Mouse (Mus musculus) embryonic facial prominence, embryonic 15.5 days (tissue): ENCODE measurements around the gene Traf3ip2. TPM values are rescaled to one million over a fixed set of nuclear protein-coding genes. Genes with fewer than 3 reads are reported as not detected.

ENCODE experiments used
- ATAC-seq: fragments of 200-750 bp; cut with Nextera tagmentation; 2 replicates; pipeline ENCODE4 v1.8.0; 2017; ENCODE audit warnings: low read depth, moderate TSS enrichment; ENCODE audit not compliant: insufficient number of reproducible peaks, low FRiP score, low TSS enrichment
- H3K27ac ChIP-seq: fragments of 300-500 bp; sonication (generic); replicated peaks from 2 replicates; pipeline ENCODE4 v1.5.1; 2015; ENCODE audit warnings: mild to moderate bottlenecking, inconsistent platforms
- H3K27me3 ChIP-seq: fragments of 300-500 bp; sonication (generic); 2 replicates; pipeline ENCODE4 v1.6.1; 2015; ENCODE audit warnings: inconsistent platforms
- H3K36me3 ChIP-seq: fragments of 300-500 bp; sonication (generic); 2 replicates; pipeline ENCODE4 v1.6.1; 2015; ENCODE audit warnings: mild to moderate bottlenecking, inconsistent platforms
- H3K4me1 ChIP-seq: fragments of 300-500 bp; sonication (generic); 2 replicates; pipeline ENCODE4 v1.6.1; 2015; ENCODE audit warnings: inconsistent platforms
- H3K4me2 ChIP-seq: fragments of 300-500 bp; sonication (generic); replicated peaks from 2 replicates; pipeline ENCODE4 v1.6.1; 2015; ENCODE audit warnings: mild to moderate bottlenecking, inconsistent platforms
- H3K4me3 ChIP-seq: fragments of 300-500 bp; sonication (generic); replicated peaks from 2 replicates; pipeline ENCODE4 v1.5.1; 2015; ENCODE audit warnings: mild to moderate bottlenecking, inconsistent platforms
- H3K9ac ChIP-seq: fragments of 300-500 bp; sonication (generic); 2 replicates; pipeline ENCODE4 v1.6.1; 2015; ENCODE audit warnings: inconsistent platforms
- H3K9me3 ChIP-seq: fragments of 300-500 bp; sonication (generic); replicated peaks from 2 replicates; pipeline ENCODE4 v1.6.1; 2016; ENCODE audit warnings: inconsistent platforms
- WGBS: fragments of 180-500 bp; shearing (Covaris S2); methylation state at CpG from one replicate; pipeline ENCODE4 v1.1.7; 2015; 5-methylcytosine and 5-hydroxymethylcytosine counted together
- polyA plus RNA-seq: library from polyadenylated mRNA; unstranded; fragments of >200 nt; fragmentation: Nextera tagmentation; extraction: Ambion mirVana; gene quantifications from 2 replicates; pipeline ENCODE4 v1.2.1, GENCODE M21; 2015

Traf3ip2 gene
- polyA plus RNA-seq, 1 experiment from 2014 or later = 22.2 TPM

DNA sequence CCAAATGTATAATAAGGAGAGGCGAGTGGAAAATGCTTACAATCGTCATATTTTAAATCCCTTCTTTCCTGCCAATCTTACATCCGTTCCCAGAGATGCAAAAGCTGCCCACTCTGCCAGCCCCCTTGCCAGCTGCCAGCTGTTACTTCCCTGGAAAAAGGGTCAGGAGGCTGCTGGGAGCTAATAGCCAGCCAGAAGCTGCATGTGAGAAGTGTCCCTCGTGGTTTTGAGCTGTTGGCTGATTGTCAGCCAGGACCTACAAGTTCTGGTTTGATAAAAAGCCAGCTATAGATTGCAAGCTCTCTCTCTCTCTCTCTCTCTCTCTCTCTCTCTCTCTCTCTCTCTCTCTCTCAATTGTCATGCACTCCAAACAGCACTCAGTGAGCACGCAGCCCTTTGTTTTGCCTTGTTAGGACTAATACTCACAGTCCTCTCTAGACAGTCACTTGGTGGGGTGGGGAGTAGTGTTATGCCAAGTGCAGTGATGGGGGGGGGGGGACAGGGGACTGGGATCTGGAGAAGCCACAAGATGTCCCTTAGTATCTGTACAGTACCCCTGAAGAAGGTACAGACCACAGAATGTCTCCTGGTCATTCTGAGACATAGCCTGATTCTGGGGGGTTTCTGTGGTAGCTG is 25.3 kb upstream of the Traf3ip2 start:
- Histone ChIP-seq H3K4me1 (peaks cover 52% of the 10 kb centered on the region), H3K4me3 (no peak overlapping the region), H3K9ac (no peak overlapping the region), H3K27me3 (no peaks in the 10 kb centered on the region), H3K9me3 (no peaks in the 10 kb centered on the region), H3K36me3 (no peaks in the 10 kb centered on the region), H3K27ac (peak overlapping the region; percentile 80), H3K4me2 (no peak overlapping the region)
- WGBS = 32% methylated on average over 5 of the region's 5 CpGs
- no peak for ATAC-seq

DNA sequence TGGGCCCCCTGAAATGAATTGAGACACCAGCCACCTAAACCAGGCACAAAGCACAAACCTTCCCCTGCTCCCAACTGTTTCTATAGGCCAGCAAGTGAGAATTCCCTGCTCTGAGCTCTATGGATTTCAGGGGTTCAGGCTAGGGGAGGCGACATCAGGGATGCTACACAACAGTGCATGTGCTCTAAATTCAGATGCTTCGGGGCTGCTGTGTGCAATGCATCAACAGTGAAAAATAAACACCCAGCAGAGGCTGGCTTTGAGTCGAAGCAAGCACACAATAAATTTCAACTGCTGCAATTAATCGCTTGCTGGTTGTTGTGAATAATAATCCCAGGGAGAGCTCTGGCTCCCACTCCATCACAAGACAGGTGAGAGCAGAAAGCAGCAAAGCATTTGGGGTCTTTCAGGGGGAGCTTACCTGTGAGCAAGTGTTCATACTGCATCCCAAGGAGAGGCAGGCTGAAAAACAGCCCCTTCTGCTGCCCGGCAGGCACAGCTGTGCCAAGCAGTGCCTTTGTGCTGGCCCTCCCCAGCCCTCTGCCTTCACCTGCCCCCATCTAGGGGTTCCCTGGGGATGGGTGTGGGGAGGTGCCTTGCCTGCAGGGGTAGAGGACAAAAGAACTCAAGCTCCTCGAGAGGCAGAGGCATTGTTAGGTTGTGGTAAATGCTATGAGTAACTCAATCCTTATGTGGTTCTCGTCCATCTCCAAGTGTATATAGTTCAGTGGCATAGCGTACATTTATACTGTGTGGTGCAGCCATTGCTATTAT is 24.6 kb upstream of the Traf3ip2 start:
- no peak overlapping the region for H3K9ac ChIP-seq
- peak overlapping the region; percentile 80 for H3K27ac ChIP-seq
- H3K9me3 ChIP-seq = no peaks in the 10 kb centered on the region
- WGBS = 51% methylated on average over 8 of the region's 8 CpGs
- peak; percentile 76 for ATAC-seq
- no peaks in the 10 kb centered on the region for H3K27me3 ChIP-seq
- no peaks in the 10 kb centered on the region for H3K36me3 ChIP-seq
- no peak overlapping the region for H3K4me3 ChIP-seq
- no peak overlapping the region for H3K4me2 ChIP-seq
- H3K4me1 ChIP-seq = peaks cover 50% of the 10 kb centered on the region

DNA sequence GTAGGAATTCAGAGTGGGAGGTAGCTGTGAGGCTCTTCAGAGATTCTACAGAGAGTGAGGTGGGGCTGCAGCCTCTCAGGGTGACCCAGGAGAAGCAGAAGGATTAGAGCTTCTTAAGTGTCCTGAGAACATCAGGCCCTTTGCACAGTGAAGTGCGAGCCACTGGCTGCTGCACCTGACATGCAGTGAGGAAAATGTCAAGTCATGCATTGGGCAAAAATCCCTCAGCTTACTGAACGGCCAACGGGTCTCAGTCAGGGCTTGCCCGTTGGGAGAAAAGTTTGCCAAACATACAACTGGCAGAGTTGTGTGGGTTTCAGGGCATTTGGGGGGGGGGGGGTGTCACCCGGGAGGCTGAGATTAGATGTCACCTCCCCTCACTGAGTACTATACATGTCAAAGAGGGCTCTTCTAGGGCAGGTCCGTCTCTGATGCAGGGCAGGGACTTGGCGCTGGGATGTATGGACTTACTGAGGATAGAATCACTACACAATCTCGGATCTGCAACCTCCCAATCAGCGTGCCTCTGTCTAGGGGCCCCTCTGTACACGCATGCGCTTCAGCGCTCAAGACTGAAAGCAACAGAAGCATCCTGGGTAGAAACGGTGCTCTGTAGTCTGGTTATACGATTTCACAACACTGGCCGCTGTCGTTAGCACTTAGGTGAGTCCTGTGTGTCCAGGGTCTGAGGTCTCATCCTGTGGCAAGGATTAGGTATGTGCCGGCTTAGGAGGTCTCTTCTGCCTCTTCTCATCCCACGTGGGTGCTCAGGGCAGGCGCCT is 22.8 kb upstream of the Traf3ip2 start:
- peaks cover 42% of the 10 kb centered on the region for H3K4me1 ChIP-seq
- H3K27me3 ChIP-seq = no peaks in the 10 kb centered on the region
- 0 out of 2 replicates have a peak, but pooled peaks cover 4% of the 10 kb centered on the region for H3K9me3 ChIP-seq
- no peak overlapping the region for H3K4me2 ChIP-seq
- WGBS = 77% methylated on average over 19 of the region's 19 CpGs
- H3K27ac ChIP-seq = no peak overlapping the region
- H3K4me3 ChIP-seq = no peak overlapping the region
- H3K9ac ChIP-seq = no peak overlapping the region
- no peak for ATAC-seq
- H3K36me3 ChIP-seq = no peaks in the 10 kb centered on the region

DNA sequence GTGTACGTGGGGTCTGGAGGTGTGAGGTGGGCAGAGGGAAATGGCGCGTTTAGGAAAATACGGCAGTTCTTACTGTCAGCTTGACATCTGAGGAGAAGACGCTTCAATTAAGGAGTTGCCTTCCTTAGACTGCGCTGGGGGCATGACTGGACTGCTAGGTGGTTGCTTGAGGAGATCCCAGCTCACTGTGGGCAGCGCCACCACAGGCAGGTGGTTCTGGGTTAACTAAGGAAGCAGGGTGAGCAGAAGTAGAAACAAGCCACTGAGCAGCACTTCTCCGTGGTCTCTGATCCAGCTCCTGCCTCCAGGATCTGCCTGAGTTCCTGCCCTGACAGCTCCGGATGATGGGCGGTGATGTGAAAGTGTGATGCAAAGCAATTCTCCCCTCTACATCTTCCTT is 22.1 kb upstream of the Traf3ip2 start:
- Histone ChIP-seq H3K36me3 (no peaks in the 10 kb centered on the region), H3K9ac (no peak overlapping the region), H3K27me3 (no peaks in the 10 kb centered on the region), H3K4me3 (no peak overlapping the region), H3K9me3 (0 out of 2 replicates have a peak, but pooled peaks cover 4% of the 10 kb centered on the region), H3K27ac (no peak overlapping the region), H3K4me1 (peaks cover 48% of the 10 kb centered on the region), H3K4me2 (no peak overlapping the region)
- WGBS = 74% methylated on average over 10 of the region's 10 CpGs
- ATAC-seq = no peak

DNA sequence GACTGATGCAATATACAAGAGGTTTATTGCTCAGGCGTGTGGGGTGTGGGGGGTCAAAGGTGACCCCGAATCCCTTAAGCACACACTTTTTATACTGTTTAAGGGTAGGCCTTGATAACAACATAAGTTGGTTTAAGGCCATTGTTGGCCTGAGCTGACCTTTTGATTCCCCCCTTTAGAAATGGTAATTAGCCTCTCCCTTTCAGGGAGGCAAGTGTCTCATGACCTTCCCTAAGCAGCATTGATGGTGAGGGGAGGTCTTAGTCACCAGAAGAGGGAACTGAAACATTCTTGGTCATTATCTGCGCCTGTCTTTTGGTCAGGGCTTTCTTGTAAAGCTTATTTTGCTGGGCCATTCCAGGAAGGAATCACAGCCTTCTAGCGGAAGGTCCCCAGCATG is 20.2 kb upstream of the Traf3ip2 start:
- WGBS = 90% methylated on average over 4 of the region's 4 CpGs
- Histone ChIP-seq H3K36me3 (no peaks in the 10 kb centered on the region), H3K4me3 (no peak overlapping the region), H3K9ac (no peak overlapping the region), H3K9me3 (0 out of 2 replicates have a peak, but pooled peaks cover 4% of the 10 kb centered on the region), H3K4me2 (no peak overlapping the region), H3K27me3 (no peaks in the 10 kb centered on the region), H3K27ac (no peak overlapping the region), H3K4me1 (peaks cover 48% of the 10 kb centered on the region)
- no peak for ATAC-seq

DNA sequence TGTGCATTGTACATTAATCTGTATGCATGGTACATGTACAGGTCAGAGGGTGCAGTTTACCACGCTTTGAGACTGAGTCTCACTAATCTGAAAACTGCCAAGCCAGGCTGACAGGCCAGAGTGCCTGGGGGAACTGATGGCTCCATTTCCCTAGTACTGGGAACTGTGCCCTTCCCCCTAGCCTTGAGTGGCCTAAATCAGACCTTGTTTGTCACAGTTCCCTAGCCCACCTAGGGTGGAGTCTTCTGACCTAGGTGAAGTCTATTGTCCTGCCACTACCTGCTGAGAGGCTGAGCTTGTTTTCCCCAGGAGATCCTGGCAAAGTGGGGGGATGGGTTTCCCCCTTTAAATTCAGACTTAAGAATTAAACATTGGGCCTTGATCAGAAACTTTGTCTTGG is 18.0 kb upstream of the Traf3ip2 start:
- H3K4me3 ChIP-seq = no peak overlapping the region
- no peaks in the 10 kb centered on the region for H3K27me3 ChIP-seq
- no peaks in the 10 kb centered on the region for H3K36me3 ChIP-seq
- ATAC-seq = no peak
- no peak overlapping the region for H3K27ac ChIP-seq
- 57% methylated on average over 1 of the region's 1 CpGs for WGBS
- no peak overlapping the region for H3K4me2 ChIP-seq
- 0 out of 2 replicates have a peak, but pooled peaks cover 4% of the 10 kb centered on the region for H3K9me3 ChIP-seq
- no peak overlapping the region for H3K9ac ChIP-seq
- H3K4me1 ChIP-seq = peaks cover 35% of the 10 kb centered on the region

DNA sequence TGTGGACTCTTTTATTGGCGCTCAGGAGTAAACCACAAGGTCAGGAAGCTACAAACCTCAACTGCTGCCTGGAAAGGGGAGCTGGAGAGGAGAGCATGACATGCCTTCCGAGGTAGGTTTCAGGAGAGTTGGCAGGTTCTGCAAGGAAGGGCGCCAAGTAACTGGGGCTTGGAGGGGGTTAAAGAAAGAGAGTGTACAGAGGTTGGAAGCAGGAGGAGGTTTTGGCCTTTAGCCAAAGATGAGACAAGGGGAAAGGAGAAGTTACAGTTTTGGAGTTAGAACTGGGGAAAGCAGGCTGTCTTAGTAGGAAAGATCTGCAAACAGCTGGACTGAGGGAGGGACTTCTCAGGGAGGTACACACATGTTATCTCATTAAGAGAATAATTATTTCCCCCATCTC is 16.9 kb upstream of the Traf3ip2 start:
- no peaks in the 10 kb centered on the region for H3K36me3 ChIP-seq
- no peak overlapping the region for H3K9ac ChIP-seq
- no peak overlapping the region for H3K4me3 ChIP-seq
- H3K27me3 ChIP-seq = no peaks in the 10 kb centered on the region
- 0 out of 2 replicates have a peak, but pooled peaks have one; percentile 43 for ATAC-seq
- peak overlapping the region; percentile 73 for H3K27ac ChIP-seq
- peaks cover 34% of the 10 kb centered on the region for H3K4me1 ChIP-seq
- no peak overlapping the region for H3K4me2 ChIP-seq
- 0 out of 2 replicates have a peak, but pooled peaks cover 4% of the 10 kb centered on the region for H3K9me3 ChIP-seq
- 41% methylated on average over 3 of the region's 3 CpGs for WGBS

DNA sequence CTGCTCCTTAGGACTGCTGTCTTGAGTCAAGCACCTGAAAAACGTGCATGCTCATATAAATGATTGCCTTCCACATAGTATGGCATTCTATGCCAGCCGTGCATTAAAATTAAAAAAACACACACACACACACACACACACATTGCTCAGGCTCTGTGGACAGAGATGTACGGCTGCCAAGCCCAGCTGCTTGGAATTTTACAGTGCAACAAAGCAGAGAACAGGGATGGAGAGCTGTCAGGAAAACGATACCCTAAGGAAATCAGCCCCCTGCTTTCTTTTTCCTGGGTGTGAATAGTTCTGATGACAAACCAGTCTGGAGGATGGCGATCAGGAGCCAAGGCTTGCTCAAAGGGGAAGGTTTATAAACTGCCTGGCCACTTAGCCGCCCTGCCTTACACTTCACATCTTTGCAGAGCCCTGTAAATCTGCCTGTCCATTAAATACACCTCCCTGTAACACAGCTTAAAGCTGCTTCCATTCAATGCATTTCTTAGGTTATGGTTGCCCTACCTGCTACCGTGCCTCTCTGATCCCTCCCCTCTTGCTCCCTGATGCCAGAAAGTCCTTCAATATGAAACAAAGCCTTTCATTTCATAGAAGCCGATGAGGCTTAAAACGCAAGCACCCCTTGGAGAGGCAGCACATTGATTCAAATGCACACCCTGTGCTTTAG is 15.5 kb upstream of the Traf3ip2 start:
- no peak overlapping the region for H3K4me2 ChIP-seq
- WGBS = 27% methylated on average over 9 of the region's 9 CpGs
- H3K9ac ChIP-seq = no peak overlapping the region
- 0 out of 2 replicates have a peak, but pooled peaks cover 4% of the 10 kb centered on the region for H3K9me3 ChIP-seq
- H3K27me3 ChIP-seq = no peaks in the 10 kb centered on the region
- H3K4me1 ChIP-seq = peaks cover 34% of the 10 kb centered on the region
- ATAC-seq = no peak; the same call in 1 of the 2 replicates
- H3K4me3 ChIP-seq = no peak overlapping the region
- peak overlapping the region; percentile 70 for H3K27ac ChIP-seq
- no peaks in the 10 kb centered on the region for H3K36me3 ChIP-seq

DNA sequence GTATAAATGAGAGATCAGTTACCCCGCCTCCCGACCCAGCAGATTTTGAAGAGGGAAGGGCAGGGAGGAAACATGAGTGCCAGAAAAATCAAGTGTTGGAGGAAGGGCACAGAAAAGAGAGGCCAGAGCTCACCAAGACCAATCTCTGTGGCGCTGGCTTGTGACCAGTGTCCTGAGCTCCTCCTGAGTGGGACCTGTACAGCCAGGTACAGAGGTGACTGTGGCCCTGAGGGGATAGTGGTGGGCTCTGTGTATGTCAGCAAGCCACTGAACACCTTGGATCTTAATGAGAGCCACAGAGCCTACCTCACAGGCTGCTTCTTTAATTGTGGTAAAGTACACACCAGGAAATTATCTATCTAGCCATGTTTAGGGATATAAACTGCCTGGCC is 14.9 kb upstream of the Traf3ip2 start:
- 45% methylated on average over 3 of the region's 3 CpGs for WGBS

DNA sequence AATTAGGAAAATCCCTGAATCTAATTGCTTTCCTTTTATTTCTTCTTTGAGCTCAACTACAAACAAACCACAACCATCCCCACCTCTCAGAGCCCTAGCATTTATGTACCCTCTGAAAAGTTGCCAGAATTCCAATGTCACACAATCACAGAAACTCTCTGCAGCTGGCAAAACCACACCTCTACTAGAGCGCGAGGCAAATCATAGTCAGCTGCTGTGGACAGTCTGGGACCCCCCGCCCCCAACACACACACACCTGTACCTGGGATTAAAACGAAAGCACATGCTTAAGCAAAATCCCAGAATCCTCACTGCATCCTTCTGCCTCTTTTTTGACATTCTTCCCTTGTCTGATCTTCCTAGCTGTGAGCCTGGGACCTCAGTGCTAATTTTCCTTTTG is 13.1 kb upstream of the Traf3ip2 start:
- no peak for ATAC-seq
- H3K27me3 ChIP-seq = no peaks in the 10 kb centered on the region
- no peak overlapping the region for H3K9ac ChIP-seq
- no peak overlapping the region for H3K4me3 ChIP-seq
- H3K36me3 ChIP-seq = no peaks in the 10 kb centered on the region
- H3K4me1 ChIP-seq = peaks cover 34% of the 10 kb centered on the region
- H3K4me2 ChIP-seq = no peak overlapping the region
- H3K27ac ChIP-seq = no peak overlapping the region
- H3K9me3 ChIP-seq = 0 out of 2 replicates have a peak, but pooled peaks cover under 1% of the 10 kb centered on the region
- WGBS = 63% methylated on average over 4 of the region's 4 CpGs

More for the DNA sequence above, 14.9 kb upstream of the Traf3ip2 start:
- Histone ChIP-seq H3K27ac (peak overlapping the region; percentile 70), H3K9me3 (0 out of 2 replicates have a peak, but pooled peaks cover 4% of the 10 kb centered on the region), H3K9ac (no peak overlapping the region), H3K36me3 (no peaks in the 10 kb centered on the region), H3K27me3 (no peaks in the 10 kb centered on the region), H3K4me3 (no peak overlapping the region), H3K4me2 (no peak overlapping the region), H3K4me1 (peaks cover 34% of the 10 kb centered on the region)
- ATAC-seq = no peak
